Mouse (Mus musculus) cerebellum, postnatal 10 days (tissue): Measurements from ENCODE around the gene Scaper.

Source experiments
- DNase-seq, 2 experiments: peaks; one replicate each; pipeline ENCODE4 v3.0.0; 2021; ENCODE audit warnings: mixed read lengths in 2 of 2

Scaper gene

DNA sequence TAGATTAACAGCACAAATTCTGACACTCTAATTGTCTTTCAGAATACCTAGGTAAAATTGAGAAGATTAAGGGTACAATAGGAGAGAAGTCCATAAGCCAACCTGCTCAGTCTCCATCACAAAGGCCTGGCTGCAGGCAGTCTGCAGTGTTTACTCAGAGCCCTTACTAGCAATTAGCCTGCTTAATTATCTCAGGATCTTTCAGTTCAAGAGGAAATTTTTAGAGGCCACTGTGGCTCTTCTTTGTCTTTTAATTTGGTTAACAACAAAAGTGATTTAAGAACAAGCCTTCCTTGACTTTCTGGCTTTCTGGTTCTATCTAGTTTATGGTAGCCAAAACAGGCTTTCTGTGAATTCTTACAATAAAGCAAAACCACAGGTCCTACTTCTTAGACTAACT is 339.3 kb downstream of the Scaper start:
- no peak for DNase-seq

- peak; percentile 36 to 43 for DNase-seq
Measured at GRCm38 (mm10) chr9:55586141-55586540, 351.8 kb downstream of the Scaper start.

GRCm38 (mm10) chr9:55581414-55581813 is 356.5 kb downstream of the Scaper start:
- DNase-seq: no peak

GRCm38 (mm10) chr9:55576571-55576970 is 361.3 kb downstream of the Scaper start:
- DNase-seq: no peak

GRCm38 (mm10) chr9:55571071-55571470 is 366.8 kb downstream of the Scaper start:
- DNase-seq: no peak

DNA sequence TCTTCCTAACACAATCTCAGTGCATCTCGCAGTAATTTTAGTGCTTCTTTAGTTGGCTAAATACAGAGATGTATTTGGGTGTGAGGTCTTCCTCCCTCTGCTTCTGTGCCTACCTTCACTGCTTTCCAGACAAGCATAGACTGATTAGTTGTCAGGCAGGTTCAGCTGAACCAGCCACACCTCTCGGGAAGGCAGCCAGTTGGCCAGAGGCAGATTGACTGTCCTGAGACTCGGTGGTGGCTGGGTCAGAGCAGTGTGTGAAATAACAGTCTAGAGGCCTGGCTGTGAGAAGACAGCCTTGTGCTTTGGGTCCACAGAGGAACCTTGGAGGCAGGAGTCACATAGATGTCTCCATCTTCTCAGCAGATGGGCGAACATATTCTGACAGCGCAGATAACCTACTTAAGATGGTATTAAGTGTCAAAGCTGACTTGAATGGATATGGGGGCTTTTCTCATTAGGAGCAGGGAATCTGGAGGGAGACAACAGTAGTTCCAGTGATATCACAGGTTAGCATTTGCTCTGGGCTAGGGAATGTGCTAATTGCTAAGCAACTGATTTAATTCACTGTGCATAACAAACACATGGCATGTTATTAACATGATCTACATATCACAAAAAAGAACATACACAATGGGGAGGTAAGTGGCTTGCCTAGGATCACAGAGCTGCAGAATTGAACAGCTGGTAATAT is 369.3 kb downstream of the Scaper start:
- DNase-seq: peak; percentile 56 to 64

DNA sequence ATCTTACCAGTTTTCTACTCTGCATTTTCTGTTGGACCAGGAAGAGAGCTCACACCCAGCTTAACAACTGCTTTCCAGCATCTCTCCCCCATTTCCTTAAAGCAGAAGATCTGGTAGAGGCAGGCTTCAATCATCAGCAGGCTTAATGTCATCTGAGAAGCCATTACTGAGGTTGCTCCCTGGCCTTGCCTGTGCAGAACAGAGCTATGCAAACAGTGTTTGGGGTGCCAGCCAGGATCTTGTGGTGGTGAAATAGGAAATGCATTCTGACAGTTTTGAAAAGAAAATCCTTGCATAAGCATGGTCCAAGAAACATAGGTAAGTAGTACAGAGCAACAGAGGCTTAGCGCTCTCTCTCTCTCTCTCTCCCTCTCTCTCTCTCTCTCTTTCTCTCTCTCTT is 377.0 kb downstream of the Scaper start:
- no peak for DNase-seq

- no peak for DNase-seq
Measured at GRCm38 (mm10) chr9:55554986-55555385, 382.9 kb downstream of the Scaper start.

DNA sequence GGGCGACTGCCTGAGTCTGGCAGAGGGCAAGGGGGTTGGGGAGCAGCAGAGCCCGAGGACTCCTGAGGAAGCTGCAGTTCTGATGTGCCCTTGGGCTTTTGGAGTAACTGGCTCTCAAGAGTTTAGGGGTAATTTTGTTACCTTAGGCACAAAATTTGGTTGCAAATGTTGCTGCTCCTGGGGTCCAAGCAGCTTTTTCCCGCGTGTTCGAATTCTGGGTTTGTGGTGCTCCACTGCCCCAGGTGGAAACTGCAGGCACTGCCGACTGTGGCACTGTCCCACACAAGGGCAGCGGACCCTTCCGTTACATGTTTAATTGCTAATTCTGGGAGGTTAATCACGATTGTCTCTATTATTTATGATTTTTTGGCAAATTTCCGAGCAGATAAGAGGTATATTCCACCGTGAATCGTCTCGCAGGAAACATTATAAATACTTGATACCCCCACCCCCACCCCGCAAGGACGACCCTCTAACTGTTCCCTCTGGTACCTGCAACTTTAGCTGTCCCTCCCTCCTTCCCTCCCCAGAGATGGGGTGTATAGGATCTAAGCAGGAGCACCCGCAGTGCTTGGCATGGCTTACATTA is 388.5 kb downstream of the Scaper start:
- DNase-seq: no peak

- no peak for DNase-seq
Measured at GRCm38 (mm10) chr9:55548871-55549270, 389.0 kb downstream of the Scaper start.

DNA sequence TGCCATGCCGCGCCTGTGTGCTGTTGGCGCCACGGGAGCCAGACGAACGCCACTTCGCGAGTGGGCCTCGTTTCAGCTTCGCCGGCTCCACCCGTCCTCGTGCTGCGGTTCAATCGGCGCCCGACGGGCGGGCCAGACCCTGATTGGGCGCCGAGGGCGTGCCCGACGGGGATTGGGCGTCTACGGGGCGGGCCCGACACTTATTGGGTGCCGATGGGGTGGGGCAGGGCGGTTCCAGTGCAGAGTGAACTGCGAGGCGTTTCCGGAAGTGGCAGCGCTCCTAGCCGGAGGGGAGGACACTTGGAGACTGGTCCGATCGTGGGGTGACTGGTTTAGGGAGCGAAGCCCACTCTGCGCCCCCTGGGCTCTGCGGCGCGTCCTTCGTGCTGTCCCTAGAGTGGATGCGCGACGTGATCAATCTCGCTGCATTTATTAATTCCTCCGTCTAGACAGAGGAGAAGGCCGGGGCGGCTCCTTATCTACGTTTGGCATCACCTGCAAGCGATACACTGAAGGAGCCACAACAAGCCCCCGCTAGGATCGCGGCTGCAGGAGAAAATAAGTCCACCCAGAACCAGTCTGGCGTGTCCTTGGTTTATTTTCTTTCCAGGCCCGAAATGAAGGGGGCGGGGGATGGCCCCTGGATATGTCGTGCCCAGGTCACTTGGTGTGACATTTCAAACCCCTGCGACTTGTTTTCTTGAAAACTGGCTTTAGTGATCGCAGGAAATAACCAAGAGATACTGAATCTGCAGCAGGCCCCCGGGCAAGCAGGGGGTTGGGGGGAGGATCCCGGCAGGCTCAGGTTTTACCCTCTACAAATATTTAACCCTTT is 391.5 kb downstream of the Scaper start:
- DNase-seq: peak; percentile 52

DNA sequence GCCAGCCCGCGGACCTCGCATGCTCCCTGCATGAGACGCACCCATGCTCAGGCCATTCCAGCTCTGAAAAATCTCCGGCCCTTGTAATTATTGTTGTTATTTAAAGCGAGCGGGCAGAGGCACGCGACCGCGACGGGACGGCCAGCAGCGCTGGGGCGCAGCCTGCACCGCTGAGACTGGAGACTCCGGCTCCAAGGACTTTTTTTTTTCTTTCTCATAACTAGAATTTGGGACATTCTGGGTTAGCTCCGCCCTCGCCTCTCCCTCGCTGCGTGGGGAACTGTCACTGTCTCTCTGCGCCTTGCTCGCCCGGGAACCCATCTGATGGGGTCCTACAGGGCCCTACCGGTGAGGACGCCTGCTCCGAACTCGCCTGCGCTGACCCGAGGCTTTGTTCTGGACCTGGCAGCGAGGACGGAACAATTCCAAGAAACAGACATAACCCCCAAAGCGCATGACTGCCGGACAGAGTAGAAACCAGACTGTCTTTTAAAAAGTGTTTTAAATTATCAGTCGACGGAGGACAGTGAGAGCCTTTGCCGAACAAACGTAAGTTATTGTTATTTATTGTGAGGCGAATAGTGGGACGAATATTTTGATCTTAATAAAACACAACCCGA is 392.3 kb downstream of the Scaper start:
- peak in 1 of 2 experiments; percentile 46 for DNase-seq

DNA sequence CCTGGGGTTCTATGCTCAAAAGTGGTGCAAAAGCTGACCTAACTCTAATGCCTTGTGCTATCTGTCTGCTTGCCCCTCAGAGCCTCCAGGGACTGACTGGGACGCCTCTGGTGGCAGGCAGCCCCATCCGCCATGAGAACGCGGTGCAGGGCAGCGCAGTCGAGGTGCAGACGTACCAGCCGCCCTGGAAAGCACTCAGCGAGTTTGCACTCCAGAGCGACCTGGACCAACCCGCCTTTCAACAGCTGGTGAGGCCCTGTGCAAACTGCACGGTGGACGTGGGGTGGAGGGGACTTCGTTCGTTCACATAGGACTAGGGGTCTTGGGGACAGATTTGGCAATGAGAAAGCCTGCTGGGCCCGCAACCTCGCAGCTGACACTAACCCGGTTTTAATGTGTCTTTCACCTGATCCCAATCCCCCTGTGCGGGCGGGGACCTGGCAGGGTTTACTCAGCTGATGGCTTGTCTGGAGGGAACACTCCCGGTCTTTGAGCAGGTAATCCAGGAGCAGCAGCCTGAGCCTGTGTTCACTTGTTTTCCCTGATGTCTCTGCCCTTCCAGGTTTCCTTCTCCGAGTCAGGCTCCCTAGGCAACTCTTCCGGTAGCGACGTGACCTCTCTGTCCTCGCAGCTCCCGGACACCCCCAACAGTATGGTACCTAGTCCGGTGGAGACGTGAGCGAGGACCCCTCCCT is 392.9 kb downstream of the Scaper start:
- DNase-seq: peak; percentile 43 to 63

DNA sequence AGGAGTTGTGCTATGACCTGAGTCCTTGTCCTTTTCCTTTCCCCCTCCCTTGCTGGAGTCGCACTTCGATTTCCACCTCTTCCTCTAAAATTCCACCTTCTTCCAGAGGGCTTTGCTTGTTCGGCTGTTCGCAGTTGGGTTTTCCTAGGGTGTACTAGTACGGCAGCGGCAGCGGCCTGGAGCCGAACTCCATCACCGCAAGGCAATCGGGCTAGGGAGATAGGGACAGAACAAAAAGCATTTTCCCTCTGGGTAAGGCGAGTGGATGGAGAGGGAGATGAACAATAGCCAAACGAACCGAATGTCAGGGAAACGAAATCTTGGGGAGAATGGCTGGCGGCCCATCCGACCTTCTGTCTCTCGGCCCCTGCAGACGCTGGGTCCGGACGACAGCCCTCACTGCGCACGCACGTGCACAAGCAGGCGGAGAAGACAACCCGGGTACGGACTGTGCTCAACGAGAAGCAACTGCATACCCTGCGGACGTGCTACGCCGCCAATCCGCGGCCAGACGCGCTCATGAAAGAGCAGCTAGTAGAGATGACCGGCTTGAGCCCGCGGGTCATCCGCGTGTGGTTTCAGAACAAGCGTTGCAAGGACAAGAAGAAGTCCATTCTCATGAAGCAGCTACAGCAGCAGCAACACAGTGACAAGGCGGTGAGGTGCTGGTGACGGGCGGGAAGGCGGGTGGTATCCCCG is 394.1 kb downstream of the Scaper start:
- peak; percentile 52 to 74 for DNase-seq

DNA sequence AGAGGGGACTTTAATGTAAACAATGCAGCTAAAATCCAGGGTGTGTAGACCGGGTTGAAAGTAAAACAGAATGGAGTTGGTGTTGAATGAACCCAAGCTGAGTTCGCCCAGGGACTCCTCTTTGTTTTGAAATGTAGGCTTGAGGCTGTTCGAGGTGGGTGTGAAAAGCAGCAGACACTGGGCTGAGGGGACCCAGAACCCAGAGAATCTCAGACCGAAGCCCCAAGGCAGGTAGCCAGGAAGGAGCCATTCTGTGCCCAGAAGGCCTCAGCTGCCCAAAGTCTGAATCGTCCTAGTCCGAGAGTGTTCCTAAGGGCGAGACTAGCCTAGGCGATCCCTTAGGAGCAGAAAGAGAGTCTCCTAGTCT is 394.6 kb downstream of the Scaper start:
- peak in 1 of 2 experiments; percentile 53 for DNase-seq

DNA sequence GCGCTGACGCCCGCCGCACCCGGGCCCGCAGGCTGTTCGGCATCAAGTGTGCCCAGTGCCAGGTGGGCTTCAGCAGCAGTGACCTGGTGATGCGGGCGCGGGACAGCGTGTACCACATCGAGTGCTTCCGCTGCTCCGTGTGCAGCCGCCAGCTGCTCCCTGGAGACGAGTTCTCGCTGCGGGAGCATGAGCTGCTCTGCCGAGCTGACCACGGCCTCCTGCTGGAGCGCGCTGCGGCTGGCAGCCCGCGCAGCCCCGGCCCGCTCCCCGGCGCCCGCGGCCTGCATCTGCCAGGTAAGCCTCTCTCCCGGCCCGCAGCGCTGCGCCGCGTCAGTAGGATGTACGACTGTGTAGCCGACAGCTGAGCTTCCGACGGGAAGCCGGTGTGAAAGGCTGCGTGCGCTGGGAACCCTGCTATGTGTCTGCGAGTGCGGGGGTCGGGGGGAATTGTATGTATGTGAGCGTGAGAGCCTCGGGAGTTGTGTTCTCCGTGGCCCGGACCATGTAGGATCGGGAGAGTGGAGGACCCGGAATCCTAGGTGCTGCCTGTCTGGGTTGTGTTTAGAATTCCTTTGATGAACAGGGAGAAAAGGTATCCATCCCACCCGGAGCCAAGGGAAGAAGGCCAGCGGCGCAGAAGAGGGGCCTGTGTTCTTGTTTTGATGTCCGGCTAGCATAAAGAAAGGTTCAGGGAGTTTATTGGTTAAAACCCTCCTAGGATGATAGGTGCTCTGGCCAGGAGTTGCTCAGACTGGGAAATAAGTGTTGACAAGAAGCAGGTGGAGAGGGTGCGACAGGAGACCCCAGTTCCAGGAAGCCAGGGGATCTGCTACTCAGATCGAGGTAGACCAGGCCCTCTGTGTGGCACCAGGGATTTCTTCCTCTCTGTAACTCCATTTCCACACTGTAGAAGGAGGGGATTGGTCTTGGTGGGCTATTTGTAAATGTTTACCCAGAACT is 395.3 kb downstream of the Scaper start:
- peak in 1 of 2 experiments; percentile 49 for DNase-seq

DNA sequence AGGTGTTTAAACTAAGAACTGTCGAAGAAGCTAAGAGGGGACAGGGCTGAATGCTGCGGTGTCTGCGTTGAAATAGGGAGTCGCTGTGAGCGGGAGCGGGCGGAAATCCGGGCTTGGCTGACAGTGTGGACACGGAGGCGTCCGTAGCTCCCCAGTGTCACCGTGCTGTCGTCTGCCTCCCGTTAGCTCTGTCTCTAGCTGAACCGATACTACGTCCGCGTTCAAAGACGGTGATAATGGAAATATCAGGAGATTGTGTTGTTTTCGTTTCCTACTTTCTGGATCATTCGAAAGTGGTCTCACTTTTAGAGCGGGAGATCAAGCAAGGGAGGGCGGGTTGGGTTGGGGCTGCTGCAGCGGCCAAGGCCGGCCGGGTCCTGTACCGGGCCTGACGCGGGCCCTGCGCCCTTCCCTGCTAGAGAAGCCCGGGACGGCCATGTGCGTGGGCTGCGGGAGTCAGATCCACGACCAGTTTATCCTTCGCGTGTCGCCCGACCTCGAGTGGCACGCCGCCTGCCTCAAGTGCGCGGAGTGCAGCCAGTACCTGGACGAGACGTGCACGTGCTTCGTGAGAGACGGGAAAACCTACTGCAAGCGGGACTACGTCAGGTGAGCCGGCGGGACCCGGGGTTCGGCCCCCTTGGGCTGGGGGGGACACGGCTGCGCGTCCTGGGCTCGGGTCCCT is 396.1 kb downstream of the Scaper start:
- DNase-seq: peak; percentile 43 to 52

GRCm38 (mm10) chr9:55540888-55541287 is 397.0 kb downstream of the Scaper start:
- DNase-seq: peak; percentile 75 to 84

- DNase-seq: peak in 1 of 2 experiments; percentile 38
Measured at GRCm38 (mm10) chr9:55540391-55540770, 397.5 kb downstream of the Scaper start.
